Comparison of ENCODE assay signal across 23 mouse cellular contexts in the genomic region with DNA sequence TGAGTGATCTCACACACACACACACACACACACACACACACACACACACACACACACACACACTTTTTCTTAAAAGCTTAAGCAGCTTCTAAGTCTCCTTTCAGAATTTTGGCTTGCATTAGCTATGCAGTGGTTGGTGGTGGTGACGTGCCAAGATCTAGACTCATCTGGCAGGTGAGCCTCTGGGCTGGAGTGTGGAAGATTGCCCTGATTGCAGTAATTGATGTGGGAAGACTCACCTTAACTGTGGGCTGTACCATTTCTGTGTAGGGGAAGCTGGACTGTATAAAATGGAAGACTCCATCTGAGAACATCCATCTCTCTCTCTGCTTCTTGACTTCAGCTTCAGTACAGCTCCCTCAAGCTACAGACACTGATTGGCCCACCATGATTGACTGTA.
"Had no signal": no experiment of that assay in that cellular context is flagged by ENCODE, and none has a peak within 500 bp of the region (broad histone marks: within the 10 kb centered on the region; RNA-seq: fewer than 3 reads in every experiment).

No protein-coding gene starts in this region.

- H3K9me3 ChIP-seq: limb, embryonic 12.5 days; limb, embryonic 15.5 days; lung, embryonic 15.5 days; megakaryocyte, embryonic 14.5 days; midbrain, embryonic 10.5 days; neural tube, embryonic 12.5 days; neural tube, embryonic 15.5 days; stomach, embryonic 15.5 days had no signal

- DNase-seq: kidney, adult 18-20 months; kidney, adult 9 months; kidney, postnatal 14 days; kidney, postnatal 4 days; left cerebral cortex, postnatal 4 days; liver, postnatal 0 days; lung, postnatal 10 days; lung, postnatal 36 days; midbrain, embryonic 14.5 days; right cerebral cortex, adult 18-20 months; right cerebral cortex, postnatal 14 days; right cerebral cortex, postnatal 4 days; thymus, postnatal 36 days had no signal

- H3K4me3 ChIP-seq: limb, embryonic 12.5 days; limb, embryonic 15.5 days; lung, embryonic 15.5 days; megakaryocyte, embryonic 14.5 days; midbrain, embryonic 10.5 days; neural tube, embryonic 12.5 days; neural tube, embryonic 15.5 days; stomach, embryonic 15.5 days had no signal

- H3K9ac ChIP-seq: limb, embryonic 12.5 days; limb, embryonic 15.5 days; liver, embryonic 14.5 days; liver, postnatal 0 days; lung, embryonic 15.5 days; neural tube, embryonic 12.5 days; neural tube, embryonic 15.5 days; stomach, embryonic 15.5 days had no signal

- H3K36me3 ChIP-seq: limb, embryonic 12.5 days; limb, embryonic 15.5 days; lung, embryonic 15.5 days; midbrain, embryonic 10.5 days; neural tube, embryonic 12.5 days; neural tube, embryonic 15.5 days; stomach, embryonic 15.5 days had no signal

- H3K4me1 ChIP-seq: neural tube, embryonic 12.5 days; neural tube, embryonic 15.5 days had no signal

- H3K27me3 ChIP-seq: limb, embryonic 12.5 days; limb, embryonic 15.5 days; lung, embryonic 15.5 days; megakaryocyte, embryonic 14.5 days; neural tube, embryonic 12.5 days; neural tube, embryonic 15.5 days; stomach, embryonic 15.5 days had no signal

- H3K4me2 ChIP-seq: limb, embryonic 12.5 days; limb, embryonic 15.5 days; liver, embryonic 11.5 days; lung, embryonic 15.5 days; neural tube, embryonic 12.5 days; neural tube, embryonic 15.5 days; stomach, embryonic 15.5 days had no signal

- ATAC-seq: liver, postnatal 0 days had no signal

- H3K27ac ChIP-seq: limb, embryonic 12.5 days; limb, embryonic 15.5 days; liver, embryonic 14.5 days; lung, embryonic 15.5 days; midbrain, embryonic 10.5 days; neural tube, embryonic 12.5 days; neural tube, embryonic 15.5 days; stomach, embryonic 15.5 days had no signal
